Mouse (Mus musculus) myocyte (in vitro differentiated cells): Measurements from ENCODE around the gene Inhba.

Experiments used
- E2F4 ChIP-seq: IDR thresholded peaks from one replicate; pipeline ENCODE4 v1.6.1; 2011; ENCODE audit warnings: mild to moderate bottlenecking, control low read depth, moderate library complexity; ENCODE audit not compliant: insufficient read depth
- POLR2A ChIP-seq: IDR thresholded peaks from one replicate; pipeline ENCODE4 v1.6.1; 2011; ENCODE audit warnings: low read depth, mild to moderate bottlenecking, control low read depth, moderate library complexity; ENCODE audit not compliant: insufficient read length

GRCm38 (mm10) chr13:16022536-16022935, 10.9 kb downstream of the Inhba start:
- TF ChIP-seq POLR2A (no peak), E2F4 (no peak)
